Mouse (Mus musculus) heart, embryonic 14.5 days (tissue): ENCODE data around the gene Dip2b. TPM values are rescaled to one million over a fixed set of nuclear protein-coding genes. Genes with fewer than 3 reads are reported as not detected.

Source experiments
- ATAC-seq: fragments of 200-750 bp; cut with Nextera tagmentation; 2 replicates; pipeline ENCODE4 v1.8.0; 2017; ENCODE audit warnings: low read depth, moderate TSS enrichment; ENCODE audit not compliant: insufficient number of reproducible peaks, insufficient read depth, low FRiP score
- H3K27ac ChIP-seq, 2 experiments: fragments of 200-500 bp in 1 of 2; fragments of 300-500 bp in 1 of 2; sonication (generic) in 1 of 2; replicated peaks in 1 of 2; 2 replicates each; pipeline ENCODE4 v1.5.1; 2012 to 2014; ENCODE audit warnings: low read depth in 2 of 2, low read length in 2 of 2, control low read depth in 1 of 2, mild to moderate bottlenecking in 1 of 2, mixed read lengths in 1 of 2; ENCODE audit not compliant: control insufficient read depth in 1 of 2, insufficient read depth in 1 of 2
- H3K27me3 ChIP-seq: fragments of 300-500 bp; sonication (generic); 2 replicates; pipeline ENCODE4 v1.6.1; 2014; ENCODE audit warnings: mild to moderate bottlenecking, low read length, control low read depth; ENCODE audit not compliant: control insufficient read depth, insufficient read depth
- H3K36me3 ChIP-seq: fragments of 300-500 bp; sonication (generic); 2 replicates; pipeline ENCODE4 v1.6.1; 2014; ENCODE audit warnings: mild to moderate bottlenecking, control low read depth, low read length, mixed read lengths; ENCODE audit not compliant: control insufficient read depth, insufficient read depth
- H3K4me1 ChIP-seq, 2 experiments: fragments of 200-500 bp in 1 of 2; fragments of 300-500 bp in 1 of 2; sonication (generic) in 1 of 2; 2 replicates each; pipeline ENCODE4 v1.6.1; 2012 to 2014; ENCODE audit warnings: low read length in 2 of 2, control low read depth in 1 of 2, mixed read lengths in 1 of 2; ENCODE audit not compliant: control insufficient read depth in 2 of 2, insufficient read depth in 2 of 2
- H3K4me2 ChIP-seq: fragments of 300-500 bp; sonication (generic); 2 replicates; pipeline ENCODE4 v1.6.1; 2014; ENCODE audit warnings: mild to moderate bottlenecking, low read length
- H3K4me3 ChIP-seq, 2 experiments: fragments of 200-500 bp in 1 of 2; fragments of 300-500 bp in 1 of 2; sonication (generic) in 1 of 2; 2 replicates each; pipeline ENCODE4 v1.5.1; 2012 to 2014; ENCODE audit warnings: low read length in 2 of 2, mild to moderate bottlenecking in 2 of 2, control low read depth in 1 of 2, low read depth in 1 of 2, moderate library complexity in 1 of 2; ENCODE audit not compliant: control insufficient read depth in 1 of 2, insufficient read depth in 1 of 2
- H3K9ac ChIP-seq: fragments of 300-500 bp; sonication (generic); 2 replicates; pipeline ENCODE4 v1.6.1; 2014; ENCODE audit warnings: mild to moderate bottlenecking, low read length
- H3K9me3 ChIP-seq: fragments of 300-500 bp; sonication (generic); 2 replicates; pipeline ENCODE4 v1.6.1; 2016; ENCODE audit warnings: low read length, control low read depth; ENCODE audit not compliant: control insufficient read depth
- WGBS: fragments of 180-500 bp; shearing (Covaris S2); extraction: QIAGEN DNeasy Blood & Tissue Kit; methylation state at CpG from one replicate; pipeline ENCODE4 v1.1.7; 2014; 5-methylcytosine and 5-hydroxymethylcytosine counted together
- polyA plus RNA-seq: library from polyadenylated mRNA; unstranded; fragments of >200 nt; fragmentation: Nextera tagmentation; extraction: Ambion mirVana; gene quantifications from 2 replicates; pipeline ENCODE4 v1.2.1, GENCODE M21; 2014

Dip2b gene
- polyA plus RNA-seq, 1 experiment from 2014 or later, result 20.2 TPM

DNA sequence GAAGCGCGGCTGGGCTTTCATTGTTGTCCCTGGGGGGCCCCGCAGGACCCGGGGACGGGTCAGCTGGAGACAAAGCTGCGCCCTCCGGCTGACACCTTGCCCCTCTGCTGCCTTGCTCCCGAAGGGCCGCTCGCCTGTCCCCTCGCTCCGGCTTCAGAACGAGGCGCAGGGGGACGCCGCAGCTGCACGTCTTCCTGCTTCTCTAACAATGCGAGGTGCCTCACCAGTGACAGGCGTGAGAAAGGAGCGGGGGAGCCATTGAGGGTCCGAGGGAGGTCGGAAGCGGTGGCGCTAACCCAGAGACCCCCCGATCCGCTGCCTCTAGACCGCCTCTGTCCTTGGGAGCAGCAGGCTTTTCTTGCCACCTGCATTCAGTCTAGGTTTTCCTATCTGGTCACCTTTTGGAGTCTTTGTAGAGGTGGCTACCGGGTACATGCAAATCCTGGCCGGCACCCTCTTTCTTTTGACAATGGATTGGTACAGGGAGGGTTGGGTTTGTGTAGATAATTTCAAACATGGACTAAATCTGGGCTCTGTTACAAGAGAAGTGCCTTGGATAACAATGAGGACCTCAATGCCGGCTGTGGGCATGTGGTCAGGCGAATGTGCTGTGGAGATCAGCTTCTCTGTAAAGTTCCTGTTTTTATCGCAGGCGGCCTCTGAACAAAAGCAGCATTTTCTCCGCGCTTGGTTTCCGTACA lies 687 bp downstream of the Dip2b start:
- ATAC-seq, result no peak; the same call in 1 of the 2 replicates
- Histone ChIP-seq H3K27ac (peak overlapping the region; percentile 98), H3K4me1 (peaks cover 13 to 26% of the 10 kb centered on the region in 2 experiments), H3K9ac (peak overlapping the region; percentile 99), H3K4me2 (peak overlapping the region; percentile 82), H3K4me3 (peak overlapping the region; percentile 93 to 100), H3K9me3 (no peaks in the 10 kb centered on the region), H3K36me3 (no peaks in the 10 kb centered on the region), H3K27me3 (no peaks in the 10 kb centered on the region)
- WGBS, result 0% methylated on average over 36 of the region's 36 CpGs

GRCm38 (mm10) chr15:100040541-100041266 lies 2.2 kb downstream of the Dip2b start:
- no peak for ATAC-seq
- H3K4me1 ChIP-seq, result peaks cover 16 to 33% of the 10 kb centered on the region in 2 experiments
- H3K36me3 ChIP-seq, result no peaks in the 10 kb centered on the region
- no peaks in the 10 kb centered on the region for H3K27me3 ChIP-seq
- peak overlapping the region in 1 of 2 experiments; percentile 48; a peak in 2 of 4 replicates for H3K27ac ChIP-seq
- H3K9ac ChIP-seq, result peak overlapping the region; percentile 99
- WGBS, result 20% methylated on average over 14 of the region's 14 CpGs
- no peaks in the 10 kb centered on the region for H3K9me3 ChIP-seq
- H3K4me3 ChIP-seq, result peak overlapping the region; percentile 16 to 93; a peak in 3 of 4 replicates
- H3K4me2 ChIP-seq, result peak overlapping the region; percentile 82

DNA sequence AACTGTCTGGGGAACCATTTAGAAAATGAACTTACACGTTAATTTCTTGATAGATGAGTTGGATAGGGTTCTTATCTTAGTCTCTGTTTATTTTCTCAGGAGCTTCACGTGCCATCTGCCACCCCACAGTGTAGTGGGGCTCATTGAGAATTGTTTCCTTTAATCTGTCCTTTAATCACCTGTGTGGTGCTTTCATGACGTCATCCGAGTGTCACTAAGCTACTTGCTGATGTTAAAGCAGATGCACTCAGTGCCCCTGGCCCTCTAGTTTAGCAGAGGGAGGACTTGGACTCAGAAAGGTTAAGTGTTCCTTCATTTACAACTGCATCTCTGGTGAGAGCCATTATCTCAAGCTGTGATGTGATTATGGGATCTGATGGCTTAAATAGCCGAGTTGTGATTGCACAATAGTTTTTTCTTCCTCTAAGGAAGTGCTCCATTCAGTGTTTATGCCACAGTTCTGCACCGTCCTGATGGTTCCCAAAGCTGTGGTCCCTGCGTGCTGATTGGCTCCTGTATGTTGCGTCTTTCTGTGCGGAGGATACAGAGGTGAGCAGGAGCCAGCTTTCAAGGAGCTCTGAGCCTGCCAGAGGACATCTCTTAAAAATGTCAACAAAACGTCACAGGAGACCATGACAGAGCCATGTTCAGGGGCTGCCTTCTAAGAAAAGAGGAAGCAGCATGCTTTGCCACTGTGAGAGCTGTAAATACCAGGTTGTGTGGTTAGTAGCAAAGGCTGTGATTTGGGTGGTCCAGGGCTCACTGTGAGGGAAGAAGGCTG lies 3.0 kb downstream of the Dip2b start:
- no peak for ATAC-seq
- Histone ChIP-seq H3K27me3 (no peaks in the 10 kb centered on the region), H3K27ac (peak overlapping the region in 1 of 2 experiments; percentile 48; a peak in 2 of 4 replicates), H3K4me2 (peak overlapping the region; percentile 82), H3K36me3 (no peaks in the 10 kb centered on the region), H3K9me3 (no peaks in the 10 kb centered on the region), H3K4me1 (peaks cover 17 to 35% of the 10 kb centered on the region in 2 experiments), H3K4me3 (peak overlapping the region in 1 of 2 experiments; percentile 7; a peak in 1 of 4 replicates), H3K9ac (peak overlapping the region; percentile 49)
- WGBS, result 29% methylated on average over 10 of the region's 10 CpGs

GRCm38 (mm10) chr15:100042048-100042400 lies 3.6 kb downstream of the Dip2b start:
- Histone ChIP-seq H3K9ac (peak overlapping the region; percentile 32; the same call in 1 of the 2 replicates), H3K27ac (peak overlapping the region in 1 of 2 experiments; percentile 20; a peak in 1 of 4 replicates), H3K4me1 (peaks cover 17 to 35% of the 10 kb centered on the region in 2 experiments), H3K9me3 (no peaks in the 10 kb centered on the region), H3K4me3 (no peak overlapping the region), H3K4me2 (0 out of 2 replicates have a peak overlapping the region, but pooled peaks have one; percentile 82), H3K27me3 (no peaks in the 10 kb centered on the region), H3K36me3 (peaks cover 3% of the 10 kb centered on the region; the same call in 1 of the 2 replicates)
- no peak for ATAC-seq
- 45% methylated on average over 9 of the region's 9 CpGs for WGBS

GRCm38 (mm10) chr15:100045576-100045975 lies 7.1 kb downstream of the Dip2b start:
- H3K9ac ChIP-seq, result no peak overlapping the region
- no peaks in the 10 kb centered on the region for H3K27me3 ChIP-seq
- 47% methylated on average over 6 of the region's 6 CpGs for WGBS
- H3K27ac ChIP-seq, result no peak overlapping the region
- H3K4me1 ChIP-seq, result peaks cover 17 to 26% of the 10 kb centered on the region in 2 experiments
- no peak overlapping the region for H3K4me2 ChIP-seq
- H3K36me3 ChIP-seq, result peaks cover 11% of the 10 kb centered on the region
- no peak for ATAC-seq
- H3K9me3 ChIP-seq, result no peaks in the 10 kb centered on the region
- H3K4me3 ChIP-seq, result no peak overlapping the region

DNA sequence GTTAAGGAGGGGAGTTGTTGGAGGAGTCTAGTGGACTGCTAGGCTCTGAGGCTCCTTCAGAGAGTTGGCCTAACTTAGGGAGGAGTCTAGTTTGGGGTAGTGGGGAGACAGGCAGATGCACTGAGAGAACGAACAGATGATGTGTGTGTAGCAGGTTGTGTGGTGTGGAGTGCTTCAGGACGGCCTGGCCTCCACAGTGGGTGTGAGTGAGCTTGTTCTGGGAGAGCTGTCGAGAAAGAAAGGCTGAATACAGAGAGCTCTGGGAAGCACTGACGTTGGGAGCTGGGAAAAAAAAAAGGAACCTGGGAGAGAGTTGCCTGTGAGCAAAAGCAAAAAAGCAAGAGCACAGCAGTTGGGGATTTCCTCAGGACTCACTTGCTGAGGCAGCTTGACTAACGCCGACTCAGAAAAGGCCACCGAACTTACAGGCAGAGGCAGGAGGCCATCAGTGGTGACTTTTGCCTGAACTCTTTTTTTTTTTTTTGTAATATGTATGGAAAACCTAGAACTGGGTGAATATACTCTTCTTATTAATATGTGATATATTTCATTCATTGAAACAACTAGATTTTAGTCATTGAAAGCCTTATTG lies 11.1 kb downstream of the Dip2b start:
- H3K4me3 ChIP-seq, result no peak overlapping the region
- H3K9me3 ChIP-seq, result no peaks in the 10 kb centered on the region
- WGBS, result 79% methylated on average over 7 of the region's 7 CpGs
- ATAC-seq, result no peak
- H3K9ac ChIP-seq, result no peak overlapping the region
- peaks cover 17% of the 10 kb centered on the region for H3K36me3 ChIP-seq
- no peaks in the 10 kb centered on the region for H3K27me3 ChIP-seq
- H3K4me2 ChIP-seq, result no peak overlapping the region
- H3K4me1 ChIP-seq, result peaks cover 4 to 9% of the 10 kb centered on the region in 2 experiments
- H3K27ac ChIP-seq, result no peak overlapping the region

GRCm38 (mm10) chr15:100050940-100051339 lies 12.5 kb downstream of the Dip2b start:
- H3K36me3 ChIP-seq, result peaks cover 17% of the 10 kb centered on the region
- no peak overlapping the region for H3K27ac ChIP-seq
- no peak overlapping the region for H3K9ac ChIP-seq
- no peak for ATAC-seq
- no peak overlapping the region for H3K4me2 ChIP-seq
- H3K9me3 ChIP-seq, result no peaks in the 10 kb centered on the region
- H3K27me3 ChIP-seq, result no peaks in the 10 kb centered on the region
- no peaks in the 10 kb centered on the region; a peak in 2 of 4 replicates for H3K4me1 ChIP-seq
- H3K4me3 ChIP-seq, result no peak overlapping the region
- 85% methylated on average over 7 of the region's 7 CpGs for WGBS
